In genomic region chr2:157431912-157432311, GRCm38 (mm10) we compare ENCODE assay signal across 7 mouse cellular contexts. TPM values are rescaled to one million over a fixed set of nuclear protein-coding genes. Genes with fewer than 3 reads are reported as not detected.
DNase-seq lines count a peak whose midpoint lies in the region; ATAC-seq and TF ChIP-seq lines count a peak whose summit lies in the region.

No protein-coding gene starts in this region.

- TF ChIP-seq EP300 in stomach, postnatal 0 days (optimal IDR thresholded peaks at IDR 0.05): no peak

- H3K27ac ChIP-seq in midbrain, embryonic 10.5 days (replicated peaks): 0 out of 2 replicates have a peak overlapping the region, but pooled peaks have one; percentile 50
- H3K27ac ChIP-seq in midbrain, embryonic 11.5 days (ENCODE audit: low read depth, low read length): no peak overlapping the region
- peak overlapping the region; percentile 47; the same call in 1 of the 2 replicates for H3K27ac ChIP-seq in hindbrain, embryonic 10.5 days
- 0 out of 2 replicates have a peak overlapping the region, but pooled peaks have one; percentile 3 for H3K27ac ChIP-seq in limb, embryonic 14.5 days (replicated peaks; ENCODE audit: low read depth, low read length)
- H3K27ac ChIP-seq in stomach, postnatal 0 days (replicated peaks): peak overlapping the region; percentile 91

- H3K4me3 ChIP-seq in midbrain, embryonic 10.5 days: no peak overlapping the region
- no peak overlapping the region for H3K4me3 ChIP-seq in midbrain, embryonic 11.5 days (ENCODE audit: low read depth, low read length)
- no peak overlapping the region for H3K4me3 ChIP-seq in hindbrain, embryonic 10.5 days
- H3K4me3 ChIP-seq in limb, embryonic 14.5 days (replicated peaks; ENCODE audit: low read length): no peak overlapping the region
- no peak overlapping the region for H3K4me3 ChIP-seq in stomach, postnatal 0 days (ENCODE audit: low read depth, low read length)

- DNase-seq in midbrain, embryonic 10.5 days (ENCODE audit: low spot score): no peak
- DNase-seq in midbrain, embryonic 11.5 days (ENCODE audit: low spot score, missing footprints): no peak
- no peak for DNase-seq in hindbrain, embryonic 10.5 days (ENCODE audit: low spot score)
- DNase-seq in limb, embryonic 14.5 days (ENCODE audit: low spot score): no peak
- peak; percentile 62 for DNase-seq in stomach, postnatal 0 days (ENCODE audit: low spot score)
- no peak for DNase-seq in urinary bladder, adult 18-20 months (ENCODE audit: low spot score in 2 of 2)
- DNase-seq in layer of hippocampus, adult 9-10 months (ENCODE audit: low spot score): no peak

- peaks cover 79% of the 10 kb centered on the region for H3K36me3 ChIP-seq in midbrain, embryonic 10.5 days
- H3K36me3 ChIP-seq in midbrain, embryonic 11.5 days (ENCODE audit: control insufficient read depth, insufficient read depth, low read length): peaks cover 2% of the 10 kb centered on the region; the same call in 1 of the 2 replicates
- peaks cover 68% of the 10 kb centered on the region for H3K36me3 ChIP-seq in hindbrain, embryonic 10.5 days
- peaks cover 64% of the 10 kb centered on the region for H3K36me3 ChIP-seq in limb, embryonic 14.5 days (ENCODE audit: control insufficient read depth, insufficient read depth, low read length)
- peaks cover 8% of the 10 kb centered on the region; the same call in 1 of the 2 replicates for H3K36me3 ChIP-seq in stomach, postnatal 0 days (ENCODE audit: control insufficient read depth, insufficient read depth, low read length)

- TF ChIP-seq POLR2A in limb, embryonic 14.5 days (IDR thresholded peaks at IDR 0.05; ENCODE audit: borderline replicate concordance, extremely low read depth, insufficient read depth, insufficient read length): no peak

- H3K4me2 ChIP-seq in midbrain, embryonic 11.5 days: no peak overlapping the region
- no peak overlapping the region for H3K4me2 ChIP-seq in limb, embryonic 14.5 days (replicated peaks; ENCODE audit: low read depth, low read length, severe bottlenecking)
- H3K4me2 ChIP-seq in stomach, postnatal 0 days (replicated peaks; ENCODE audit: low read depth): no peak overlapping the region

- 74% methylated on average over 5 of the region's 5 CpGs for WGBS in midbrain, embryonic 10.5 days
- 76% methylated on average over 5 of the region's 5 CpGs for WGBS in midbrain, embryonic 11.5 days
- WGBS in hindbrain, embryonic 10.5 days: 75% methylated on average over 5 of the region's 5 CpGs
- WGBS in limb, embryonic 14.5 days: 82% methylated on average over 5 of the region's 5 CpGs
- 41% methylated on average over 5 of the region's 5 CpGs for WGBS in stomach, postnatal 0 days

- no peaks in the 10 kb centered on the region for H3K9me3 ChIP-seq in midbrain, embryonic 10.5 days (replicated peaks)
- H3K9me3 ChIP-seq in midbrain, embryonic 11.5 days (ENCODE audit: control insufficient read depth, low read length): no peaks in the 10 kb centered on the region
- H3K9me3 ChIP-seq in hindbrain, embryonic 10.5 days: no peaks in the 10 kb centered on the region
- no peaks in the 10 kb centered on the region for H3K9me3 ChIP-seq in limb, embryonic 14.5 days (ENCODE audit: control insufficient read depth, low read length)
- H3K9me3 ChIP-seq in stomach, postnatal 0 days (ENCODE audit: control insufficient read depth, low read length): no peaks in the 10 kb centered on the region

- ATAC-seq in midbrain, embryonic 11.5 days (ENCODE audit: low FRiP score): no peak
- no peak for ATAC-seq in limb, embryonic 14.5 days (ENCODE audit: low FRiP score, low read depth)
- ATAC-seq in stomach, postnatal 0 days (ENCODE audit: low FRiP score, low TSS enrichment): peak; percentile 58

- TF ChIP-seq CTCF in stomach, postnatal 0 days (IDR thresholded peaks at IDR 0.05; ENCODE audit: low read depth): no peak

- peaks cover 72% of the 10 kb centered on the region for H3K4me1 ChIP-seq in midbrain, embryonic 10.5 days
- H3K4me1 ChIP-seq in midbrain, embryonic 11.5 days (ENCODE audit: control insufficient read depth, insufficient read depth, low read length): peaks cover 14% of the 10 kb centered on the region
- peaks cover 84% of the 10 kb centered on the region for H3K4me1 ChIP-seq in hindbrain, embryonic 10.5 days (replicated peaks)
- peaks cover 42% of the 10 kb centered on the region for H3K4me1 ChIP-seq in limb, embryonic 14.5 days (ENCODE audit: control insufficient read depth, insufficient read depth, low read length)
- H3K4me1 ChIP-seq in stomach, postnatal 0 days (replicated peaks; ENCODE audit: control insufficient read depth, insufficient read depth): peaks cover 22% of the 10 kb centered on the region

- no peak overlapping the region for H3K9ac ChIP-seq in midbrain, embryonic 11.5 days (ENCODE audit: low read length)
- H3K9ac ChIP-seq in limb, embryonic 14.5 days (ENCODE audit: low read depth, low read length, severe bottlenecking): no peak overlapping the region
- H3K9ac ChIP-seq in stomach, postnatal 0 days (ENCODE audit: low read length): no peak overlapping the region; the same call in 1 of the 2 replicates

- H3K27me3 ChIP-seq in midbrain, embryonic 10.5 days (ENCODE audit: low read depth, poor library complexity, severe bottlenecking): no peaks in the 10 kb centered on the region
- H3K27me3 ChIP-seq in midbrain, embryonic 11.5 days (ENCODE audit: control insufficient read depth, insufficient read depth, low read length): no peaks in the 10 kb centered on the region
- no peaks in the 10 kb centered on the region for H3K27me3 ChIP-seq in hindbrain, embryonic 10.5 days (ENCODE audit: insufficient read depth, poor library complexity, severe bottlenecking)
- H3K27me3 ChIP-seq in limb, embryonic 14.5 days (ENCODE audit: control insufficient read depth, insufficient read depth, low read length): no peaks in the 10 kb centered on the region
- H3K27me3 ChIP-seq in stomach, postnatal 0 days (ENCODE audit: control insufficient read depth, insufficient read depth, low read length): no peaks in the 10 kb centered on the region

RNA-seq across cellular contexts. Expression of gene Src, which starts 13.7 kb away (rescaled TPM):
- polyA plus RNA-seq in midbrain, embryonic 10.5 days (2016; fragmentation: Nextera tagmentation; extraction: Ambion mirVana): 16.1 and 19.3 TPM in 2 replicates
- 11.2 and 14.0 TPM in 2 replicates for polyA plus RNA-seq in midbrain, embryonic 11.5 days (2014; fragmentation: Nextera tagmentation; extraction: Ambion mirVana)
- polyA plus RNA-seq in hindbrain, embryonic 10.5 days (2016; fragmentation: Nextera tagmentation; extraction: Ambion mirVana): 20.8 and 29.3 TPM in 2 replicates
- polyA plus RNA-seq in limb, embryonic 14.5 days (2012; rRNA removed): 43.6 and 56.3 TPM in 2 replicates
- polyA plus RNA-seq in limb, embryonic 14.5 days (2014; fragmentation: Nextera tagmentation; extraction: Ambion mirVana): 15.9 and 17.2 TPM in 2 replicates
- 12.0 and 12.9 TPM in 2 replicates for polyA plus RNA-seq in stomach, postnatal 0 days (2015; fragmentation: Nextera tagmentation; extraction: Ambion mirVana)
